Mouse (Mus musculus) mouse trophoblast stem cell (cell line): ENCODE data around the gene Hist1h3f.
"Not testable (repeated sequence)": the region's sequence is repeated elsewhere in the genome, so short reads cannot be mapped to it uniquely, and the experiment has no call there.

Source experiments
- in situ Hi-C, 2 experiments: fragments of 300-500 bp; cut with MseI, MboI; formaldehyde crosslinking; loops; 2 replicates in 1 of 2; 3 replicates in 1 of 2; pipeline ENCODE4 v1.15.1; 2025

Gene Hist1h3f

GRCm38 (mm10) chr13:23516822-23517602, 26.8 kb upstream of the Hist1h3f start:
- in situ Hi-C loops, result loop anchor here (5.0 to 25.0 kb wide), 3 partner anchors 80 to 1582 kb away; partner anchors contain the start of genes Hist1h2ag (in 1 of the 2), Hist1h2ah (in 1 of the 2), Hist1h2bj (in 1 of the 2) and Hist1h2bk (in 1 of the 2)

GRCm38 (mm10) chr13:23517603-23518294, 26.1 kb upstream of the Hist1h3f start:
- in situ Hi-C loops, result loop anchor here (5.0 to 25.0 kb wide), 3 partner anchors 80 to 1583 kb away; partner anchors contain the start of genes Hist1h2ag (in 1 of the 2), Hist1h2ah (in 1 of the 2), Hist1h2bj (in 1 of the 2) and Hist1h2bk (in 1 of the 2)

- in situ Hi-C loops, result loop anchor here (5.0 to 25.0 kb wide), 3 partner anchors 81 to 1583 kb away; partner anchors contain the start of genes Hist1h2ag (in 1 of the 2), Hist1h2ah (in 1 of the 2), Hist1h2bj (in 1 of the 2) and Hist1h2bk (in 1 of the 2)
Measured at GRCm38 (mm10) chr13:23518295-23518603, 25.6 kb upstream of the Hist1h3f start.

- in situ Hi-C loops, result loop anchor here (5.0 to 25.0 kb wide), 3 partner anchors 82 to 1584 kb away; partner anchors contain the start of genes Hist1h2ag (in 1 of the 2), Hist1h2ah (in 1 of the 2), Hist1h2bj (in 1 of the 2) and Hist1h2bk (in 1 of the 2)
Measured at GRCm38 (mm10) chr13:23518885-23519284, 25.0 kb upstream of the Hist1h3f start.

- in situ Hi-C loops, result loop anchor here (5.0 to 25.0 kb wide), 3 partner anchors 82 to 1585 kb away; partner anchors contain the start of genes Hist1h2ag (in 1 of the 2), Hist1h2ah (in 1 of the 2), Hist1h2bj (in 1 of the 2) and Hist1h2bk (in 1 of the 2)
Measured at GRCm38 (mm10) chr13:23519416-23519815, 24.4 kb upstream of the Hist1h3f start.

GRCm38 (mm10) chr13:23521703-23522102, 22.1 kb upstream of the Hist1h3f start:
- in situ Hi-C loops, result loop anchor here (10.0 to 25.0 kb wide), 2 partner anchors 1477 to 1484 kb away; partner anchors contain the start of genes Hist1h2ag (in 2 of the 2), Hist1h2bj (in 2 of the 2), Hist1h4i (in 2 of the 2) and Hist1h2ah (in 1 of the 2)

- in situ Hi-C loops, result loop anchor here (10.0 to 25.0 kb wide), 2 partner anchors 1479 to 1487 kb away; partner anchors contain the start of genes Hist1h2ag (in 2 of the 2), Hist1h2bj (in 2 of the 2), Hist1h4i (in 2 of the 2) and Hist1h2ah (in 1 of the 2)
Measured at GRCm38 (mm10) chr13:23523976-23524375, 19.9 kb upstream of the Hist1h3f start.

GRCm38 (mm10) chr13:23524654-23525053, 19.2 kb upstream of the Hist1h3f start:
- in situ Hi-C loops, result loop anchor here (10.0 to 25.0 kb wide), 2 partner anchors 1480 to 1487 kb away; partner anchors contain the start of genes Hist1h2ag (in 2 of the 2), Hist1h2bj (in 2 of the 2), Hist1h4i (in 2 of the 2) and Hist1h2ah (in 1 of the 2)

- in situ Hi-C loops, result loop anchor here in 1 of 2 experiments (10.0 kb wide), 1 partner anchor 1481 kb away; the partner anchor contains the start of genes Hist1h2ag, Hist1h2bj and Hist1h4i
Measured at GRCm38 (mm10) chr13:23525901-23526300, 18.0 kb upstream of the Hist1h3f start.

- in situ Hi-C loops, result loop anchor here in 1 of 2 experiments (10.0 kb wide), 1 partner anchor 1482 kb away; the partner anchor contains the start of genes Hist1h2ag, Hist1h2bj and Hist1h4i
Measured at GRCm38 (mm10) chr13:23526312-23526711, 17.5 kb upstream of the Hist1h3f start.

GRCm38 (mm10) chr13:23529005-23529404, 14.8 kb upstream of the Hist1h3f start:
- in situ Hi-C loops, result loop anchor here in 1 of 2 experiments (10.0 kb wide), 1 partner anchor 1484 kb away; the partner anchor contains the start of genes Hist1h2ag, Hist1h2bj and Hist1h4i

GRCm38 (mm10) chr13:23529480-23530165, 14.2 kb upstream of the Hist1h3f start:
- in situ Hi-C loops, result loop anchor here in 1 of 2 experiments (10.0 kb wide), 1 partner anchor 1485 kb away; the partner anchor contains the start of genes Hist1h2ag, Hist1h2bj and Hist1h4i

GRCm38 (mm10) chr13:23530181-23530900, 13.5 kb upstream of the Hist1h3f start:
- in situ Hi-C loops, result no loop called here

- in situ Hi-C loops, result no loop called here
Measured at GRCm38 (mm10) chr13:23530901-23531875, 12.7 kb upstream of the Hist1h3f start, which contains the start of gene Hist1h4h. TSS of gene Hist1h4h (plus strand) at chr13:23531050.

- in situ Hi-C loops, result no loop called here
Measured at GRCm38 (mm10) chr13:23532262-23533075, 11.4 kb upstream of the Hist1h3f start.

GRCm38 (mm10) chr13:23533560-23534367, 10.1 kb upstream of the Hist1h3f start, which contains the start of gene Hist1h2af:
TSS of gene Hist1h2af (plus strand) at chr13:23533906.
- in situ Hi-C loops, result not testable (repeated sequence)
